Mouse (Mus musculus) cerebellum, adult (tissue): Measurements from ENCODE around the gene Gm436.

Source experiments
- ATAC-seq: cut with Nextera tagmentation; 2 replicates; pipeline ENCODE4 v1.9.2; 2017; ENCODE audit warnings: mild to moderate bottlenecking, moderate library complexity, mixed read lengths; ENCODE audit not compliant: insufficient number of reproducible peaks, low FRiP score, low TSS enrichment

Gm436 gene

DNA sequence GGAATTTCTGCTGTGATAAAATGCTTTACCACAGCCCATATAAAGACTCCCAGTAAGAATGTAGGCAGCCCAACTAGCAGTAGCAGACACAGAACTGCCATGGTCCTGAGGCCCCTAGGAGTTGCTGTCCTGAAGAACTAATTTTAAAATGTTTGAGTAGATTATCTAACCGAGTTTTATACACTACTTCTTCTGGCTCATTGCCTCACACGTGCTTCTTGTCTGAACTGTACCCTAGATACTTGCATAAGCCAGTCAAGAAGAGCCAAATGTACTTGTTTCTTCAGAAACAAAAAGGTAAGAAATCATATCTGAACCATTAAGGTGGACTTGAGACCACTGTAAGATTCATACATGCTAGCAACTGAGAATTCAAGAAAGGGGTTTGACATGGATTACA lies at the start of gene Gm436:
Gene Gm436, minus strand, starts transcription at position 101 of the 400 bp plus-strand sequence.
- ATAC-seq: no peak

GRCm38 (mm10) chr4:144721304-144721703 lies 35.1 kb upstream of the Gm436 start, which contains the start of gene Gm13178:
Gene Gm13178 (minus strand): TSS chr4:144721404.
- ATAC-seq: no peak

DNA sequence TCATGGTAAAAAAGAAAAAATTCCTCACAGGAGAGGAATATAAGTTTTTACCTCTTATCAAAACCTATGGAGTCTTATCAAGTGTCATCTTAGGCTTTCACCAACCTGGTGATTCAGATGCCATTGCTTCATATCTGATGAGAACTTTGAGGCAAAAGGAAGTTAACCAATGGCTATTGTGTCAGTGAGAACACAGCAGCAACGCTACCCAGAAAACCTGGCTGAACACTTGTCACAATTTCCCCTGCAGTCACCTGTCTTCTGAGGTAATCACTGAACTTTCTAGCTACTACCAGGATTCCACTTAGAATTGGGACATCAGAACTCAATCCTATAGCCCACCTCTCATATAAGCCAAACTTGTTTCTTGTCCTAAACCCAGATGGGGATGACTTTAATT lies 33.5 kb upstream of the Gm436 start:
- ATAC-seq: no peak

DNA sequence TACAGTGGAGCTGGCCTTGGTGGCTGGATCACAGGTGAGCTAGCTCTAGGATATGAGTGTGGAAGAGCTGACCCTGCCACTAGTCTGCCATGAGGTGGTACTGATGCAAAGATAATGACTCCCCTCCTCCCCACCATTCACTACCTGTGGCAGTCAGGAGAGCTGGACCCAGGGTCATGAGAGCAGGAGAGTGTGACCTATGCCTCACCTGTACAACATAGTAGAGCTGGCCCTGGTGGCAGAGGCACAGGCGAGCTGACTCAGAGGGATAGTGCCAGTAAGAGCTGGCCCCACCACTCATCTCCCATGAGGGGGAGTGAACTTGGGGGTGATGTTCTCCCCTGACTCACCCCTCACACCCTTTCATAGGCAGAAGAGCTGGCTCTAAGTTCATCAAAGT lies 32.1 kb upstream of the Gm436 start:
- no peak for ATAC-seq

GRCm38 (mm10) chr4:144638263-144638662 lies 47.9 kb downstream of the Gm436 start:
- no peak for ATAC-seq
